Mouse (Mus musculus): ENCODE measurements at regions not wholly inside any gene's neighbourhood (a gene's known extent, or its start where the extent isn't known, plus 50 kb on each side); places are given as distances from the start of the nearest gene placed in this dataset.

DNA sequence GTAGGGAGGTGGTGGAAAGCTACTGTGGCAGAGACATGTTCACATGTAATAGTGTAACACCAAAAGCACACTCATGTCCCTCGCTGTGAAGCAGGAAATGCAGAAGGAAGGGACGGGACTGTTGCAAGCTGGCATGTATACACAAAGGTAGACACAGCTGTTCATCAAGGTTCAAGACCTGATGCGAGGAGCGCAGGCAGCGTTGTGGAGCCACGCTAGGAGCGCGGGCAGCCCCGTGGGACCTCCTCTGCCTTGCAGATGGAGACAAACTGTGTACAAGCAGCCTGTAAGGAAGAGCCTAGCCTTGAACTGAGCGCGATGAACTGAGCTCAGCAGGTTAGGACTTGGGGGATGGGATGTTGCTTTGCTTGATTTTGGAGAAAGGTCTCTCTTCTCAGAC lies 96.2 kb downstream of the Ets2 start:
- Histone ChIP-seq H3K4me1 (no peaks in the 10 kb centered on the region), H3K36me3 (no peaks in the 10 kb centered on the region), H3K27ac (no peak overlapping the region), H3K27me3 (replicated peaks) (no peaks in the 10 kb centered on the region), H3K4me2 (replicated peaks) (no peak overlapping the region), H3K9me3 (no peaks in the 10 kb centered on the region), H3K4me3 (no peak overlapping the region), H3K9ac (no peak overlapping the region)
- no peak for ATAC-seq (ENCODE audit: low FRiP score, low read depth)
- WGBS, result 83% methylated on average over 11 of the region's 11 CpGs

GRCm38 (mm10) chr16:95797141-95797540 lies 95.3 kb downstream of the Ets2 start:
- no peak overlapping the region for H3K9ac ChIP-seq
- no peaks in the 10 kb centered on the region for H3K9me3 ChIP-seq
- H3K4me2 ChIP-seq (replicated peaks), result no peak overlapping the region
- no peaks in the 10 kb centered on the region for H3K36me3 ChIP-seq
- no peaks in the 10 kb centered on the region for H3K27me3 ChIP-seq (replicated peaks)
- H3K27ac ChIP-seq, result no peak overlapping the region
- ATAC-seq (ENCODE audit: low FRiP score, low read depth), result no peak
- 87% methylated on average over 2 of the region's 2 CpGs for WGBS
- H3K4me3 ChIP-seq, result no peak overlapping the region
- H3K4me1 ChIP-seq, result no peaks in the 10 kb centered on the region

GRCm38 (mm10) chr16:95794876-95795275 lies 93.0 kb downstream of the Ets2 start:
- no peak overlapping the region for H3K4me2 ChIP-seq (replicated peaks)
- ATAC-seq (ENCODE audit: low FRiP score, low read depth), result no peak

GRCm38 (mm10) chr16:95794281-95794727 lies 92.4 kb downstream of the Ets2 start:
- 55% methylated on average over 10 of the region's 10 CpGs for WGBS
- Histone ChIP-seq H3K9me3 (no peaks in the 10 kb centered on the region), H3K9ac (no peak overlapping the region), H3K27me3 (replicated peaks) (no peaks in the 10 kb centered on the region), H3K4me2 (replicated peaks) (no peak overlapping the region), H3K4me3 (no peak overlapping the region), H3K4me1 (no peaks in the 10 kb centered on the region), H3K36me3 (no peaks in the 10 kb centered on the region), H3K27ac (no peak overlapping the region)
- no peak for ATAC-seq (ENCODE audit: low FRiP score, low read depth)

More at GRCm38 (mm10) chr16:95794876-95795275, 93.0 kb downstream of the Ets2 start:
- H3K36me3 ChIP-seq, result no peaks in the 10 kb centered on the region
- no peaks in the 10 kb centered on the region for H3K9me3 ChIP-seq
- 84% methylated on average over 8 of the region's 8 CpGs for WGBS
- no peak overlapping the region for H3K27ac ChIP-seq
- no peak overlapping the region for H3K9ac ChIP-seq
- no peaks in the 10 kb centered on the region for H3K27me3 ChIP-seq (replicated peaks)
- H3K4me3 ChIP-seq, result no peak overlapping the region
- no peaks in the 10 kb centered on the region for H3K4me1 ChIP-seq

- Histone ChIP-seq H3K4me3 (no peak overlapping the region), H3K27me3 (replicated peaks) (no peaks in the 10 kb centered on the region), H3K4me1 (no peaks in the 10 kb centered on the region), H3K36me3 (no peaks in the 10 kb centered on the region), H3K4me2 (replicated peaks) (no peak overlapping the region), H3K9ac (no peak overlapping the region), H3K27ac (no peak overlapping the region), H3K9me3 (no peaks in the 10 kb centered on the region)
- ATAC-seq (ENCODE audit: low FRiP score, low read depth), result no peak
- WGBS, result 80% methylated on average over 4 of the region's 4 CpGs
Observed at GRCm38 (mm10) chr16:95790691-95791090, 88.8 kb downstream of the Ets2 start.

- Histone ChIP-seq H3K4me2 (replicated peaks) (no peak overlapping the region), H3K4me3 (no peak overlapping the region), H3K27ac (no peak overlapping the region), H3K9ac (no peak overlapping the region), H3K27me3 (replicated peaks) (no peaks in the 10 kb centered on the region), H3K4me1 (no peaks in the 10 kb centered on the region), H3K9me3 (no peaks in the 10 kb centered on the region), H3K36me3 (no peaks in the 10 kb centered on the region)
- no peak for ATAC-seq (ENCODE audit: low FRiP score, low read depth)
Observed at GRCm38 (mm10) chr16:95789548-95789947, 87.7 kb downstream of the Ets2 start.

GRCm38 (mm10) chr16:95781681-95782080 lies 79.8 kb downstream of the Ets2 start:
- Histone ChIP-seq H3K27ac (no peak overlapping the region), H3K27me3 (replicated peaks) (no peaks in the 10 kb centered on the region), H3K4me3 (no peak overlapping the region), H3K9me3 (no peaks in the 10 kb centered on the region), H3K4me1 (no peaks in the 10 kb centered on the region), H3K4me2 (replicated peaks) (no peak overlapping the region), H3K9ac (no peak overlapping the region), H3K36me3 (no peaks in the 10 kb centered on the region)
- WGBS, result 90% methylated on average over 5 of the region's 5 CpGs
- ATAC-seq (ENCODE audit: low FRiP score, low read depth), result no peak

- H3K4me3 ChIP-seq, result no peak overlapping the region
- no peaks in the 10 kb centered on the region for H3K27me3 ChIP-seq (replicated peaks)
- no peak overlapping the region for H3K9ac ChIP-seq
- no peak overlapping the region for H3K4me2 ChIP-seq (replicated peaks)
- H3K27ac ChIP-seq, result no peak overlapping the region
- ATAC-seq (ENCODE audit: low FRiP score, low read depth), result no peak
- H3K4me1 ChIP-seq, result no peaks in the 10 kb centered on the region
- H3K36me3 ChIP-seq, result no peaks in the 10 kb centered on the region
- no peaks in the 10 kb centered on the region for H3K9me3 ChIP-seq
- WGBS, result 78% methylated on average over 2 of the region's 2 CpGs
Observed at GRCm38 (mm10) chr16:95780431-95780830, 78.6 kb downstream of the Ets2 start.

DNA sequence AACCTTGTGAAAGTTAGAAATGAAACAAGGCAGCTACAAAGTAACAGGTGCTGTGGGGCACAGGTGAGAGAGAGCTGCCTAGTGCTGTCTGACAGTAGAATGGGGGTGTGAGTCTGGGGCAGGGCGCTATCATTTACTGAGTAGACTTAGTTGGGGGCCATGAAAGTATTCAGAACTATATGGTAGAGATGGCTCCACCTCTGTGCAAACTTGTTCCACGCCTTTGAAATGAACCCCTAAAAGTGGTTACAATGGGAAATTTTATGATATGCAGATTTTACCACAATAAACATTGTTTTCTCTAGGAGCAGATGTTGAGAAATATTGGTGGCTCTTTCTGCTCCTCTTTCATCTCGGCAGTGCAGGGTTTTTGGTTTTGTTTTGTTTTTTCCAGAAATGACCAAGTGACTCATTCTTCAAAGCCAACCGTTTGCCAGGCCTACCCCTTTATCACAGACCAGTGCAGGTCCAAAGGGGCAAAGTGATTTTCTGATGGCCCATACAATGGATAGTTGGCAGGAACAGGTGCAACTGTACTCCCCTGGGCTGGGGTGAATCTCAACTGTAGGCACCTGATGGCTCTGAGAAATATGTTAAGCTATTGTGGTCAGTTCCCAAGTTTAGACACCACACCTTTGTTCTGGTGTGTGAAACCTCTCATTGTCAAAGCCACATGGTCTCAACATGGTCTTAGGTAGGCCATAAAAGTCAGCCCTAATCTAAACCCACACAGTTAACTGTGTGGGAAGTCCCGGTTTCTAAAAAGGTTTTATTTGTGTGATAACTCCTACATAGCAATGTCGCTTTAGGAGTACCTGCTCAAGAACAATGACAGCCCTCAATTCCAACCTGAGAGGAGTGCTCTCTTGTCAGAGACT lies 77.2 kb downstream of the Ets2 start:
- 88% methylated on average over 6 of the region's 6 CpGs for WGBS
- ATAC-seq (ENCODE audit: low FRiP score, low read depth), result no peak
- Histone ChIP-seq H3K27ac (no peak overlapping the region), H3K9me3 (no peaks in the 10 kb centered on the region), H3K4me1 (no peaks in the 10 kb centered on the region), H3K4me2 (replicated peaks) (no peak overlapping the region), H3K4me3 (no peak overlapping the region), H3K27me3 (replicated peaks) (no peaks in the 10 kb centered on the region), H3K36me3 (no peaks in the 10 kb centered on the region), H3K9ac (no peak overlapping the region)

DNA sequence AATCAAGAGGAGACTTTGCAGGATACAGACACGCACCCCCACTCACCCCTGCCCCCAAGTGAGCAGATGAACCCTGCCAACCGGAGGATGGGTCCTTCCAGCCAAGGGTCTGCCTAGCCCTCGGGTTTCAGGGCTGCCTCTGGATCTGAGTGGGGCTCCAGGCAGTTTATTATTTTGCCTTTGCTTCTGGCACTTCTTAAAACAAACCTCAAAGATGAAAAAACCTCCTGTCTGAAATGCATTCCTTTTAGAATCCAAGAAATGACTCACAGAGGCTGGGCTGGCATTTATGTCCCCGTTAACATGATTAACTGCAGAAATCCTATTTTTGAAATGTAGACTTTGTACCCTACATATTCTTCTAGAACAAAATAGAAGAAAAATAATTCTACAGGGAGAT lies 76.3 kb downstream of the Ets2 start:
- no peak overlapping the region for H3K4me3 ChIP-seq
- WGBS, result 71% methylated on average over 4 of the region's 4 CpGs
- no peaks in the 10 kb centered on the region for H3K27me3 ChIP-seq (replicated peaks)
- no peaks in the 10 kb centered on the region for H3K4me1 ChIP-seq
- H3K9ac ChIP-seq, result no peak overlapping the region
- H3K27ac ChIP-seq, result no peak overlapping the region
- ATAC-seq (ENCODE audit: low FRiP score, low read depth), result no peak
- no peaks in the 10 kb centered on the region for H3K36me3 ChIP-seq
- H3K4me2 ChIP-seq (replicated peaks), result no peak overlapping the region
- no peaks in the 10 kb centered on the region for H3K9me3 ChIP-seq

DNA sequence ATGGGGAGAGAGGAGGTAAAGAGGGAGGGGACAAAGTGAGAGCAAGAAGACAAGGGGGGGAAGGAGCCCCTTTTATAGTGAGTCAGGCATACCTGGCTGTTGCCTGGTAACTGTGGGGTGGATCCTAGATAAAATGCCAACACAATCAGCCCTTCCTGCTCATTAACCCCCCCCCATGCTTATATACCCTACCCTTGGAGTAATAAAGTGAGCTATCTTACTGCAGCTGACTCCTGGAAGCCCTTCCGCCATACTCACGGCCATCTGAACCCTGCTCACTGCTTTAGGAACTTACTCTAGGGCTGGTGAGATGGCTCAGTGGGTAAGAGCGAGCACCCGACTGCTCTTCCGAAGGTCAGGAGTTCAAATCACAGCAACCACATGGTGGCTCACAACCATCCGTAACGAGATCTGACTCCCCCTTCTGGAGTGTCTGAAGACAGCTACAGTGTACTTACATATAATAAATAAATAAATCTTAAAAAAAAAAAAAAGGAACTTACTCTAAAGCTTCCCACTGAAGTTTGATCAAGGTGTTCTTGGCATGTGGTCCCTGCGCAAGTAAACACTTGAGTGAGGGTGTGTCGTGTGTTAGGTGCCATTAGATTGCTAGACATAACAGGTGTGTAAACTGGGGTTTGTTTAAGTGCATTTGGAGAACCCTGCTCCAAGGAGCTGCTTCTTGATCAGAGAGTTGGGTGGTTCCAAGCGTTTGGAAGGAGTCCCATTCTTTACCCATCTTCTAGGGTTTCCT lies 74.9 kb downstream of the Ets2 start:
- no peak for ATAC-seq (ENCODE audit: low FRiP score, low read depth)
- Histone ChIP-seq H3K4me3 (no peak overlapping the region), H3K4me2 (replicated peaks) (no peak overlapping the region), H3K4me1 (no peaks in the 10 kb centered on the region), H3K9me3 (no peaks in the 10 kb centered on the region), H3K9ac (no peak overlapping the region), H3K36me3 (no peaks in the 10 kb centered on the region), H3K27ac (no peak overlapping the region), H3K27me3 (replicated peaks) (no peaks in the 10 kb centered on the region)
- WGBS, result 87% methylated on average over 10 of the region's 10 CpGs

- Histone ChIP-seq H3K27ac (no peak overlapping the region), H3K9me3 (no peaks in the 10 kb centered on the region), H3K4me1 (no peaks in the 10 kb centered on the region), H3K4me2 (replicated peaks) (no peak overlapping the region), H3K36me3 (no peaks in the 10 kb centered on the region), H3K4me3 (no peak overlapping the region), H3K27me3 (replicated peaks) (no peaks in the 10 kb centered on the region), H3K9ac (no peak overlapping the region)
- ATAC-seq (ENCODE audit: low FRiP score, low read depth), result no peak
- 100% methylated on average over 1 of the region's 1 CpGs for WGBS
Observed at GRCm38 (mm10) chr16:95776010-95776409, 74.1 kb downstream of the Ets2 start.
